Mouse (Mus musculus) brain, embryonic 14.5 days (tissue): ENCODE measurements around the gene Pcbp4.

Source experiments
- CTCF ChIP-seq: fragments of 200-500 bp; IDR thresholded peaks from 2 replicates; pipeline ENCODE4 v1.5.1; 2012; ENCODE audit warnings: inconsistent platforms, mild to moderate bottlenecking, moderate library complexity, borderline replicate concordance; ENCODE audit not compliant: insufficient read depth, insufficient read length; ENCODE audit errors: extremely low read depth
- POLR2A ChIP-seq: fragments of 200-500 bp; IDR thresholded peaks from 2 replicates; pipeline ENCODE4 v1.6.1; 2012; ENCODE audit warnings: mild to moderate bottlenecking, inconsistent platforms, borderline replicate concordance; ENCODE audit not compliant: poor library complexity, insufficient read depth, insufficient read length, severe bottlenecking; ENCODE audit errors: extremely low read depth

DNA sequence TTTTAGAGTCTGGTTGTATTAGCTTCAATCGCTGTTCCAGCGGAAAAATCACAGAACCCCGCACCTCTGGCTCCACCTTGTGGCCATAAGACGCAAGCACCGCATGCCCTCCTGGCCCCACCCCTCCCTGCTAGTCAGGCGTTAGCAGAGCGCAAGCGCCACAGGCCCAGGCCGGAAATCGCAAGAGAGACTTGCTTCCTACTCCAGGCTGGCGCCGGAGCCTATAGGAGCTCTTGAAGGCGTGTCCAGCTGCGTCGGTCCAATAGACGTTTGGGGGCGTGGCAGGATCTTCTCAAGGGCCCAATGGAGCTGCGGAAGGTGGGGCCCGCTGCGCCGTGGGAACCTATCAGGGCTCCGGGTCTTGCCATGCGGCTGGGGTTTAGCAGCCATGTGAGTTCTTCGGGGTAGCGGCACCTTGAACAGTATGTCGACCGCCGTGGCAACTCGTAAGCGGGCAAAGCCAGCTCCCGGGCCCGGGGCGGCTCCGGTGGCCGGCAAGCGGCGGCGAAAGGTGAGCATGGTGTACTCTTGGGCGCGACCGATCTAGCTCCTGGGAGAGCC is 23.9 kb downstream of the Pcbp4 start, which contains the start of gene Parp3:
- peak; percentile 98 for TF ChIP-seq CTCF
- peak; percentile 17; the same call in 1 of the 2 replicates for TF ChIP-seq POLR2A
